Mouse (Mus musculus) liver, adult 2 months (tissue): Measurements from ENCODE around the gene Gm20388. TPM values are rescaled to one million over a fixed set of nuclear protein-coding genes. Genes with fewer than 3 reads are reported as not detected.
A peak's percentile ranks its signal among the peaks of the same experiment; 100 is the strongest.

Experiments
- DNase-seq: peaks from one replicate; pipeline ENCODE4 v3.0.0-alpha.2; 2011; ENCODE audit warnings: low read depth, low spot score; ENCODE audit errors: extremely low read depth
- H3K27ac ChIP-seq: fragments of 200-500 bp; replicated peaks from 2 replicates; pipeline ENCODE4 v1.5.1; 2012; ENCODE audit warnings: low read depth, mild to moderate bottlenecking, control low read depth, inconsistent platforms, low read length; ENCODE audit not compliant: insufficient read depth
- H3K27me3 ChIP-seq: fragments of 200-500 bp; 2 replicates; pipeline ENCODE4 v1.6.1; 2012; ENCODE audit warnings: mild to moderate bottlenecking, moderate library complexity, low read length, inconsistent platforms; ENCODE audit not compliant: control insufficient read depth, insufficient read depth
- H3K36me3 ChIP-seq: fragments of 200-500 bp; 2 replicates; pipeline ENCODE4 v1.6.1; 2012; ENCODE audit warnings: low read length, inconsistent platforms; ENCODE audit not compliant: control insufficient read depth, insufficient read depth
- H3K4me1 ChIP-seq: fragments of 200-500 bp; 2 replicates; pipeline ENCODE4 v1.6.1; 2011; ENCODE audit warnings: low read length; ENCODE audit not compliant: control insufficient read depth, insufficient read depth
- H3K4me3 ChIP-seq: fragments of 200-500 bp; 2 replicates; pipeline ENCODE4 v1.5.1; 2011; ENCODE audit warnings: low read depth, mild to moderate bottlenecking, control low read depth, low read length, moderate library complexity; ENCODE audit not compliant: insufficient read depth
- H3K79me2 ChIP-seq: fragments of 200-500 bp; 2 replicates; pipeline ENCODE4 v1.6.1; 2012; ENCODE audit warnings: inconsistent platforms, mild to moderate bottlenecking, low read length, moderate library complexity; ENCODE audit not compliant: control insufficient read depth, insufficient read depth
- H3K9ac ChIP-seq: fragments of 200-500 bp; 2 replicates; pipeline ENCODE4 v1.6.1; 2012; ENCODE audit warnings: low read depth, mild to moderate bottlenecking, control low read depth, inconsistent platforms, low read length
- CTCF ChIP-seq: fragments of 200-500 bp; IDR thresholded peaks from 2 replicates; pipeline ENCODE4 v1.5.1; 2011; ENCODE audit warnings: low read depth, low read length, control low read depth
- POLR2A ChIP-seq: fragments of 200-500 bp; IDR thresholded peaks from 2 replicates; pipeline ENCODE4 v1.6.1; 2011; ENCODE audit warnings: low read length, control low read depth; ENCODE audit not compliant: insufficient read depth; ENCODE audit errors: extremely low read depth
- WGBS: fragments of 180-500 bp; shearing (Covaris S2); methylation state at CpG from one replicate; pipeline ENCODE4 v1.1.7; 2018; 5-methylcytosine and 5-hydroxymethylcytosine counted together
- polyA plus RNA-seq: library from polyadenylated mRNA; depleted of rRNA; stranded (reverse); fragments of >200 nt; gene quantifications from 2 replicates; pipeline ENCODE4 v1.2.3, GENCODE M21; 2012
- total RNA-seq: library from RNA; depleted of rRNA; stranded (reverse); fragments of >200 nt; gene quantifications from 2 replicates; pipeline ENCODE4 v1.2.3, GENCODE M21; 2014

The Gm20388 gene
- total and polyA plus RNA-seq, 2 experiments, result 6.4 to 19.9 TPM

- Histone ChIP-seq H3K4me3 (no peak overlapping the region), H3K79me2 (peaks cover 16% of the 10 kb centered on the region), H3K27me3 (no peaks in the 10 kb centered on the region), H3K9ac (no peak overlapping the region), H3K27ac (no peak overlapping the region), H3K4me1 (peaks cover 50% of the 10 kb centered on the region), H3K36me3 (no peaks in the 10 kb centered on the region)
- no peak for TF ChIP-seq CTCF
- no peak for TF ChIP-seq POLR2A
- no peak for DNase-seq
- 7% methylated on average over 4 of the region's 4 CpGs for WGBS
These were observed 582.2 kb downstream of the Gm20388 start for GRCm38 (mm10) chr8:120492881-120493220.

- Histone ChIP-seq H3K79me2 (peaks cover 19% of the 10 kb centered on the region), H3K36me3 (no peaks in the 10 kb centered on the region), H3K4me1 (peaks cover 59% of the 10 kb centered on the region), H3K27me3 (no peaks in the 10 kb centered on the region), H3K27ac (0 out of 2 replicates have a peak overlapping the region, but pooled peaks have one; percentile 3), H3K9ac (no peak overlapping the region), H3K4me3 (no peak overlapping the region)
- WGBS, result 27% methylated on average over 16 of the region's 16 CpGs
- TF ChIP-seq POLR2A, result no peak
- TF ChIP-seq CTCF, result no peak
- DNase-seq, result peak; percentile 60
These were observed 583.1 kb downstream of the Gm20388 start for GRCm38 (mm10) chr8:120493508-120494464.

- peak; percentile 83 for DNase-seq
- H3K79me2 ChIP-seq, result peaks cover 19% of the 10 kb centered on the region
- WGBS, result 7% methylated on average over 15 of the region's 15 CpGs
- peaks cover 61% of the 10 kb centered on the region for H3K4me1 ChIP-seq
- TF ChIP-seq POLR2A, result no peak
- TF ChIP-seq CTCF, result no peak
- peak overlapping the region; percentile 73 for H3K27ac ChIP-seq
- H3K36me3 ChIP-seq, result no peaks in the 10 kb centered on the region
- H3K4me3 ChIP-seq, result peak overlapping the region; percentile 21; the same call in 1 of the 2 replicates
- H3K27me3 ChIP-seq, result no peaks in the 10 kb centered on the region
- peak overlapping the region; percentile 34 for H3K9ac ChIP-seq
These were observed 584.3 kb downstream of the Gm20388 start for GRCm38 (mm10) chr8:120494903-120495302.

GRCm38 (mm10) chr8:120495461-120495860 lies 584.8 kb downstream of the Gm20388 start:
- peaks cover 19% of the 10 kb centered on the region for H3K79me2 ChIP-seq
- TF ChIP-seq CTCF (no peak), POLR2A (no peak)
- WGBS, result 17% methylated on average over 5 of the region's 5 CpGs
- peaks cover 61% of the 10 kb centered on the region for H3K4me1 ChIP-seq
- no peak overlapping the region for H3K4me3 ChIP-seq
- peak; percentile 84 for DNase-seq
- peak overlapping the region; percentile 73 for H3K27ac ChIP-seq
- no peaks in the 10 kb centered on the region for H3K27me3 ChIP-seq
- no peaks in the 10 kb centered on the region for H3K36me3 ChIP-seq
- no peak overlapping the region for H3K9ac ChIP-seq

- H3K27ac ChIP-seq, result no peak overlapping the region
- TF ChIP-seq CTCF (no peak), POLR2A (no peak)
These were observed 585.8 kb downstream of the Gm20388 start for GRCm38 (mm10) chr8:120496478-120496877.

GRCm38 (mm10) chr8:120497503-120497946 lies 586.9 kb downstream of the Gm20388 start:
- no peak for DNase-seq
- no peak for TF ChIP-seq POLR2A
- no peak for TF ChIP-seq CTCF
- Histone ChIP-seq H3K27me3 (no peaks in the 10 kb centered on the region), H3K9ac (no peak overlapping the region), H3K4me1 (peaks cover 60% of the 10 kb centered on the region), H3K4me3 (no peak overlapping the region), H3K36me3 (no peaks in the 10 kb centered on the region), H3K27ac (no peak overlapping the region), H3K79me2 (peaks cover 19% of the 10 kb centered on the region)
- 81% methylated on average over 11 of the region's 11 CpGs for WGBS

More at GRCm38 (mm10) chr8:120496478-120496877, 585.8 kb downstream of the Gm20388 start:
- H3K79me2 ChIP-seq, result peaks cover 19% of the 10 kb centered on the region
- 99% methylated on average over 15 of the region's 15 CpGs for WGBS
- no peaks in the 10 kb centered on the region for H3K36me3 ChIP-seq
- no peak for DNase-seq
- H3K4me3 ChIP-seq, result no peak overlapping the region
- H3K4me1 ChIP-seq, result peaks cover 56% of the 10 kb centered on the region
- H3K27me3 ChIP-seq, result no peaks in the 10 kb centered on the region
- H3K9ac ChIP-seq, result no peak overlapping the region
